ENCODE assay signal across 9 mouse cellular contexts in genomic region chr8:90496658-90497163, GRCm38 (mm10).
DNase-seq lines count a peak whose midpoint lies in the region; ATAC-seq and TF ChIP-seq lines count a peak whose summit lies in the region.
"Had no signal": no experiment of that assay in that cellular context is flagged by ENCODE, and none has a peak within 500 bp of the region (broad histone marks: within the 10 kb centered on the region; RNA-seq: fewer than 3 reads in every experiment).

No protein-coding gene starts in this region.

- H3K9me3 ChIP-seq in kidney, embryonic 15.5 days (replicated peaks), result no peaks in the 10 kb centered on the region
- H3K9me3 ChIP-seq in forebrain, embryonic 13.5 days (replicated peaks), result no peaks in the 10 kb centered on the region
- no peaks in the 10 kb centered on the region for H3K9me3 ChIP-seq in neural tube, embryonic 15.5 days (replicated peaks)

- DNase-seq in kidney, adult 2 months, result no peak
- peak; percentile 2 for DNase-seq in adrenal gland, postnatal 25 days
- peak; percentile 59 to 70 for DNase-seq in layer of hippocampus, postnatal 14 days (ENCODE audit: low spot score in 2 of 2)
- no peak for DNase-seq in urinary bladder, adult 18-20 months (ENCODE audit: low spot score in 2 of 2)
- no peak for DNase-seq in gastrocnemius, adult 18-20 months (ENCODE audit: low spot score)

- no peak overlapping the region for H3K9ac ChIP-seq in kidney, embryonic 15.5 days
- peak overlapping the region; percentile 55 for H3K9ac ChIP-seq in forebrain, embryonic 13.5 days
- H3K9ac ChIP-seq in neural tube, embryonic 15.5 days (replicated peaks), result 0 out of 2 replicates have a peak overlapping the region, but pooled peaks have one; percentile 5

- H3K4me1 ChIP-seq in kidney, embryonic 15.5 days, result peaks cover 9% of the 10 kb centered on the region
- no peaks in the 10 kb centered on the region for H3K4me1 ChIP-seq in kidney, adult 2 months (ENCODE audit: control insufficient read depth, insufficient read depth, low read length)
- H3K4me1 ChIP-seq in forebrain, embryonic 13.5 days, result peaks cover 54% of the 10 kb centered on the region
- peaks cover 38% of the 10 kb centered on the region for H3K4me1 ChIP-seq in neural tube, embryonic 15.5 days

- no peaks in the 10 kb centered on the region for H3K36me3 ChIP-seq in kidney, embryonic 15.5 days
- no peaks in the 10 kb centered on the region for H3K36me3 ChIP-seq in kidney, adult 2 months (ENCODE audit: control insufficient read depth, insufficient read depth, low read length)
- H3K36me3 ChIP-seq in forebrain, embryonic 13.5 days (ENCODE audit: poor library complexity, severe bottlenecking), result no peaks in the 10 kb centered on the region
- H3K36me3 ChIP-seq in neural tube, embryonic 15.5 days, result no peaks in the 10 kb centered on the region

- H3K27ac ChIP-seq in kidney, embryonic 15.5 days, result no peak overlapping the region
- H3K27ac ChIP-seq in kidney, adult 2 months (ENCODE audit: insufficient read depth, low read depth, low read length), result no peak overlapping the region
- peak overlapping the region; percentile 95 for H3K27ac ChIP-seq in forebrain, embryonic 13.5 days
- H3K27ac ChIP-seq in neural tube, embryonic 15.5 days (replicated peaks), result peak overlapping the region; percentile 81

- ATAC-seq in kidney, embryonic 15.5 days (replicated peaks; ENCODE audit: low FRiP score), result no peak; the same call in 1 of the 2 replicates
- peak; percentile 88 for ATAC-seq in forebrain, embryonic 13.5 days
- ATAC-seq in neural tube, embryonic 15.5 days (ENCODE audit: low FRiP score), result peak; percentile 72

- no peak for TF ChIP-seq CTCF in kidney, adult 2 months (conservative IDR thresholded peaks at IDR 0.05; ENCODE audit: insufficient read depth, insufficient read length, low read depth, low read length)

- 12% methylated on average over 13 of the region's 13 CpGs for WGBS in kidney, embryonic 15.5 days
- 12% methylated on average over 13 of the region's 13 CpGs for WGBS in kidney, adult 2 months
- WGBS in forebrain, embryonic 13.5 days, result under 1% methylated on average over 13 of the region's 13 CpGs
- WGBS in neural tube, embryonic 15.5 days, result 4% methylated on average over 13 of the region's 13 CpGs

- no peak for TF ChIP-seq POLR2A in kidney, adult 2 months (IDR thresholded peaks at IDR 0.05; ENCODE audit: low read depth, low read length)

- H3K27me3 ChIP-seq in kidney, embryonic 15.5 days, result no peaks in the 10 kb centered on the region
- no peaks in the 10 kb centered on the region for H3K27me3 ChIP-seq in kidney, adult 2 months (replicated peaks; ENCODE audit: control insufficient read depth, insufficient read depth, low read length)
- no peaks in the 10 kb centered on the region for H3K27me3 ChIP-seq in forebrain, embryonic 13.5 days
- H3K27me3 ChIP-seq in neural tube, embryonic 15.5 days (replicated peaks), result no peaks in the 10 kb centered on the region
- H3K27me3 ChIP-seq: Patski had no signal

- H3K4me2 ChIP-seq in kidney, embryonic 15.5 days, result peak overlapping the region; percentile 54
- peak overlapping the region; percentile 55 for H3K4me2 ChIP-seq in forebrain, embryonic 13.5 days
- peak overlapping the region; percentile 51 for H3K4me2 ChIP-seq in neural tube, embryonic 15.5 days

- peak overlapping the region; percentile 23 for H3K4me3 ChIP-seq in kidney, embryonic 15.5 days (replicated peaks)
- no peak overlapping the region for H3K4me3 ChIP-seq in kidney, adult 2 months (ENCODE audit: insufficient read depth, low read depth, low read length)
- H3K4me3 ChIP-seq in forebrain, embryonic 13.5 days, result peak overlapping the region; percentile 18
- H3K4me3 ChIP-seq in neural tube, embryonic 15.5 days (replicated peaks), result no peak overlapping the region

Comparison
In these comparisons a context has a peak if more than half of its experiments do, and no peak if none do; other contexts are left out.
1. H3K4me3 ChIP-seq: peak in kidney, embryonic 15.5 days (single experiment) and forebrain, embryonic 13.5 days (single experiment); none in kidney, adult 2 months (single experiment) and neural tube, embryonic 15.5 days (single experiment).
2. H3K27ac ChIP-seq: peak in forebrain, embryonic 13.5 days (single experiment) and neural tube, embryonic 15.5 days (single experiment); none in kidney, embryonic 15.5 days (single experiment) and kidney, adult 2 months (single experiment).
3. DNase-seq: peak in adrenal gland, postnatal 25 days (single experiment) and layer of hippocampus, postnatal 14 days (2 of 2); none in kidney, adult 2 months (single experiment), urinary bladder, adult 18-20 months (0 of 2) and gastrocnemius, adult 18-20 months (single experiment).
4. Peak in every context shown above with its lines, with median percentiles within 50 percentile points of each other: H3K4me2 ChIP-seq.